Mouse (Mus musculus): ENCODE data around the gene Gm20388. TPM values are rescaled to one million over a fixed set of nuclear protein-coding genes. Genes with fewer than 3 reads are reported as not detected.

Gene Gm20388
- total and polyA plus RNA-seq, 3 experiments: 0.02 to 0.05 TPM; not detected in 1

DNA sequence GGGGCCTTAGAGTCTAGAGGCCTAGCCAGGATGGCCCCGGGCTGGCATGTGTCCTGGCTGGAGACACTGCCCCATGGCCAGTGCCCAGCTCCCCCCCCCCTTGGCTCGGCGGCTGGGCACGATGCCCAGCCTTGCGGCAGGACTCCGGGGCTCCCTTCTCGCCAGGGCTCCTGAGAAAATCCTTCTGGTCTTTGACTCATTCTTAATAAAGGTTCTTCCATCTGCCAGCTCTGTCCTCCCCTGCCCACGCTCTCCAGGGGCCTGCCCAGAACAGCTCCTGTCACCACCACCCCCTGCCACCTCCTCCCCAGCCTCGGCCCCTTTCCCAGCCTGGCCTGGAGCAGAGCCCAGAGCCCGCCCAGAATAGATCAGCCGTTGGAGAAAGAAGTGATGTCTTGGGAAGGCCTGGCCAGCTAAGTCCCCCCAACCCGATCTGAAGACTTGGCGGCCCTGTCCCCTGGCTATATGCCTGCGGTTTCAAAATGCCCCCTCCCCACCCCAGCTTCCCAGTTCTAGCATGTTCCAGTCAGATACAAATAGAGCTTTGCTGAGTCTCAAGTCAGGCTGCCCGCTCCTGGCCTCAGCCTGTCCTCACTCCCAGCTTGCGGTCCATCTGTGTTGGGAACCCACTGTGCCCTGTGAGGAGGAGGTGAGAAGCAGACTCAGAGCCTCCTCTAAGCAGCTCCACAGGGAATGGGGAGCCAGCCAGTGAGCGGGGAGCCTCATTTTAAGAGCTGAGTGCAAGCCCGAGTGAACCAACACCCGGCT lies 472.0 kb downstream of the Gm20388 start:
- DNase-seq (ENCODE audit: low spot score) (no peak), ATAC-seq (ENCODE audit: extremely low read depth, insufficient number of reproducible peaks, low FRiP score, poor library complexity, severe bottlenecking) (no peak)
- H3K4me3 ChIP-seq (ENCODE audit: low read depth, low read length): no peak overlapping the region
- peaks cover 9% of the 10 kb centered on the region for H3K9me3 ChIP-seq (replicated peaks)
- peaks cover 87% of the 10 kb centered on the region for H3K27me3 ChIP-seq (ENCODE audit: insufficient read depth, low read length)
- TF ChIP-seq TAL1 (conservative IDR thresholded peaks at IDR 0.05; ENCODE audit: low read depth, low read length) (no peak), POLR2AphosphoS5 (IDR thresholded peaks at IDR 0.05; ENCODE audit: insufficient replicate concordance, low read depth, low read length) (no peak), GATA1 (IDR thresholded peaks at IDR 0.05; ENCODE audit: borderline replicate concordance, low read length) (no peak), CTCF (IDR thresholded peaks at IDR 0.05; ENCODE audit: low read depth, low read length) (no peak), GATA2 (IDR thresholded peaks at IDR 0.05; ENCODE audit: borderline replicate concordance, low read depth, low read length) (no peak)
- H3K4me1 ChIP-seq (ENCODE audit: insufficient read depth, low read depth, low read length): peaks cover 19% of the 10 kb centered on the region
- no peaks in the 10 kb centered on the region for H3K36me3 ChIP-seq (replicated peaks)

DNA sequence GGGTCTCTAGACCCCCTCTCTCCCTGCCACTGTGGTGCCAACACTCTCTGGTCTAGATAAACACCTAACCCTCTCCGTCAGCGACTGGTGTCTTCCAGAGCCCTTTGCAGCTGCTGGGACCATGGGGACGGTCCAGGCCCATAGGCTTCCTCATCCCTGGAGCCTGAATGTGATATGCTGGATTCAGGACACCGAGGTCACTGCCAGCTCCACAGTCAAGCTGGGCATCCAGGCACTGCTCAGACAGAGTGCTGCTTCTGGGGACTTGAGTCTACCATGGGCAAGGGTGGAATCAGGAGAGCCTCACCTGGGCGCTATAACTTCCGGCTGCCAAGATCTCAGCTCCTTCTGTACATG lies 472.5 kb downstream of the Gm20388 start:
- ATAC-seq (ENCODE audit: extremely low read depth, insufficient number of reproducible peaks, low FRiP score, poor library complexity, severe bottlenecking) (no peak), DNase-seq (ENCODE audit: low spot score) (no peak)
- peaks cover 9% of the 10 kb centered on the region for H3K9me3 ChIP-seq (replicated peaks)
- H3K4me1 ChIP-seq (ENCODE audit: insufficient read depth, low read depth, low read length): peaks cover 14% of the 10 kb centered on the region
- H3K27me3 ChIP-seq (ENCODE audit: insufficient read depth, low read length): peaks cover 88% of the 10 kb centered on the region
- no peak for TF ChIP-seq POLR2AphosphoS5 (IDR thresholded peaks at IDR 0.05; ENCODE audit: insufficient replicate concordance, low read depth, low read length)
- TF ChIP-seq CTCF (IDR thresholded peaks at IDR 0.05; ENCODE audit: low read depth, low read length): no peak
- H3K4me3 ChIP-seq (ENCODE audit: low read depth, low read length): no peak overlapping the region
- no peaks in the 10 kb centered on the region for H3K36me3 ChIP-seq (replicated peaks)

DNA sequence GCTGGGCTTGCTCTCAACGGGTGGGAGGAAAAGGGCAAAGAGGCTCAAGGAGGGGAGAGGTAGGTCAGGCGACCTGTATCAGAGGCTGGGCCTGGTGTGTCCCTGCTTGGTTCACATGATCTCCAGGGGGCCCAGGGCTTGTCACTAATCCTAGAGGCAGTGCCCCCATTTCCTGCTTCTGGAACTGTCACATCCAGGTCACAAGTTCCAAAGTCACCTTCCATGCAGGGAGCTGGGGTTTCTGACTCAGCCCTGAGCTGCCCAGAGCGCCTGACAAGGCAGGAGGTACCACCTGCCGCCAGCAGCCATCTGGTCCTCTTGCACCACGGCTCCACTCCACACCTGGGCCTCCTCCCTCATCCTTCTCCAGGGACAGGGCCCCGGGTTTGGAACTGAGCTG lies 473.1 kb downstream of the Gm20388 start:
- ATAC-seq (ENCODE audit: extremely low read depth, insufficient number of reproducible peaks, low FRiP score, poor library complexity, severe bottlenecking) (no peak), DNase-seq (ENCODE audit: low spot score) (no peak)
- TF ChIP-seq GATA2 (IDR thresholded peaks at IDR 0.05; ENCODE audit: borderline replicate concordance, low read depth, low read length) (no peak), TAL1 (conservative IDR thresholded peaks at IDR 0.05; ENCODE audit: low read depth, low read length) (no peak), POLR2AphosphoS5 (IDR thresholded peaks at IDR 0.05; ENCODE audit: insufficient replicate concordance, low read depth, low read length) (no peak), GATA1 (IDR thresholded peaks at IDR 0.05; ENCODE audit: borderline replicate concordance, low read length) (no peak), CTCF (IDR thresholded peaks at IDR 0.05; ENCODE audit: low read depth, low read length) (no peak)
- Histone ChIP-seq H3K4me3 (ENCODE audit: low read depth, low read length) (no peak overlapping the region), H3K27me3 (ENCODE audit: insufficient read depth, low read length) (peaks cover 88% of the 10 kb centered on the region), H3K4me1 (ENCODE audit: insufficient read depth, low read depth, low read length) (peaks cover 9% of the 10 kb centered on the region; the same call in 1 of the 2 replicates), H3K36me3 (replicated peaks) (no peaks in the 10 kb centered on the region), H3K9me3 (replicated peaks) (peaks cover 9% of the 10 kb centered on the region)

DNA sequence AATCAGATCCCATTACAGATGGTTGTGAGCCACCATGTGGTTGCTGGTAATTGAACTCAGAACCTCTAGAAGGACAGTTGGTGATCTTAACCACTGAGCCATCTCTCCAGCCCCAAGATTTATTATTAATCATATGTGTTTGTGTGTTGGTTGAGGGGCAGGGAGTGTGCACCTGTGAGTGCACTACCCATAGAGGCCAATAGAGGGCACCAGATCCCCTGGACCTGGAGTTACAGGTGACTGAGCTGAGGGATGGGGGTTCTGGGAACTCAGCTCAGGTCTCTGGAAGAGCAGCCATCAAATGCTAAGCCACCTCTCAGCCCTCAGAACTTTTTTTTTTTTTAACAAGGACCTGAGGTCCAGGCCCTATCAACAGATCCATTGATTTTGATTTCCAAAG lies 474.1 kb downstream of the Gm20388 start:
- Histone ChIP-seq H3K4me3 (ENCODE audit: low read depth, low read length) (no peak overlapping the region), H3K27me3 (ENCODE audit: insufficient read depth, low read length) (peaks cover 88% of the 10 kb centered on the region), H3K36me3 (replicated peaks) (no peaks in the 10 kb centered on the region), H3K4me1 (ENCODE audit: insufficient read depth, low read depth, low read length) (peaks cover 5% of the 10 kb centered on the region; the same call in 1 of the 2 replicates), H3K9me3 (replicated peaks) (peaks cover 9% of the 10 kb centered on the region)
- peak; percentile 45 for TF ChIP-seq CTCF (IDR thresholded peaks at IDR 0.05; ENCODE audit: low read depth, low read length)
- no peak for TF ChIP-seq POLR2AphosphoS5 (IDR thresholded peaks at IDR 0.05; ENCODE audit: insufficient replicate concordance, low read depth, low read length)
- no peak for ATAC-seq (ENCODE audit: extremely low read depth, insufficient number of reproducible peaks, low FRiP score, poor library complexity, severe bottlenecking)
- DNase-seq (ENCODE audit: low spot score): no peak

DNA sequence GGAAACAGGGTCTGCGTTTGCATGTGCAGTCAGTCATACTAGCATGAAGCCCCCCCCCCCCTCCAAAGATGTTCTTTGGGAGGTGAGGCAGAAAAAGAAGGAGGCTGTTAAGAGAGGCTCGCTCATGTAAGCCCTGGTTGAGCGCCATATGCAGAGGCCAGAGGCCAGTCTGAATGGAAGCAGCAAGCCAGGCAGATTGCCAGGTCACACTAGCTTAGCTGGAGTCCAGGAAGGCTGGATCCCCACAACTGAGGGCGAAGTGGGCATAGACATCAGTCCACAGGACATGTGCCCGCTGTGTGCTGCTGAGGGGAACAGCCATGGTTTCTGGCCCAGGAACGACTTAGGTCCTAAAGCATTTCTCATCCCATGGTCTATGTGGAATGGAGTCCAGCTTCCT lies 477.6 kb downstream of the Gm20388 start:
- Histone ChIP-seq H3K27me3 (ENCODE audit: insufficient read depth, low read length) (peaks cover 83% of the 10 kb centered on the region), H3K4me3 (ENCODE audit: low read depth, low read length) (no peak overlapping the region), H3K9me3 (replicated peaks) (peaks cover 9% of the 10 kb centered on the region), H3K4me1 (ENCODE audit: insufficient read depth, low read depth, low read length) (no peaks in the 10 kb centered on the region), H3K36me3 (replicated peaks) (no peaks in the 10 kb centered on the region)
- no peak for TF ChIP-seq CTCF (IDR thresholded peaks at IDR 0.05; ENCODE audit: low read depth, low read length)
- TF ChIP-seq TAL1 (conservative IDR thresholded peaks at IDR 0.05; ENCODE audit: low read depth, low read length): no peak
- TF ChIP-seq GATA2 (IDR thresholded peaks at IDR 0.05; ENCODE audit: borderline replicate concordance, low read depth, low read length): no peak
- no peak for TF ChIP-seq GATA1 (IDR thresholded peaks at IDR 0.05; ENCODE audit: borderline replicate concordance, low read length)
- TF ChIP-seq POLR2AphosphoS5 (IDR thresholded peaks at IDR 0.05; ENCODE audit: insufficient replicate concordance, low read depth, low read length): no peak
- DNase-seq (ENCODE audit: low spot score): no peak
- no peak for ATAC-seq (ENCODE audit: extremely low read depth, insufficient number of reproducible peaks, low FRiP score, poor library complexity, severe bottlenecking)

DNA sequence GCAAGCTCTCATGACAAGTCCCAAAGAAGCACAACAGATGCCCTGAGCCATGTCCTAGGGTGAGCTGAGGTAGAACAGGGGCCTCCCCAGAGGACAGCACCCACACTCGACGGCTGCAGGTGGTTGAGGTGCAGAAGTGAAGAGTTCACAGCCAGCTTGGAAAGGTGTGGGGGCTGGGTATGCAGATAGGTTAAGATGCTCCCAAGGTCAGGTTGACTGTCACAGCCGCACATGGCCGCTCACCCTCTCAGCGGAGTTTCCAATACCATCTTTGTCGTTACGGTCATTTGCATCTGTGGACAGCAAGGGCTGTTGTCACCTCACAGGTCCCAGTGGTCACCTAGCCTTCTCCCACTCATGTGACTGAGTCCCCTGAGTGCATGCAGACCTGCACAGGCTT lies 480.0 kb downstream of the Gm20388 start:
- peaks cover 2% of the 10 kb centered on the region for H3K9me3 ChIP-seq (replicated peaks)
- H3K27me3 ChIP-seq (ENCODE audit: insufficient read depth, low read length): peaks cover 82% of the 10 kb centered on the region
- ATAC-seq (ENCODE audit: extremely low read depth, insufficient number of reproducible peaks, low FRiP score, poor library complexity, severe bottlenecking) (no peak), DNase-seq (ENCODE audit: low spot score) (no peak)
- no peaks in the 10 kb centered on the region for H3K4me1 ChIP-seq (ENCODE audit: insufficient read depth, low read depth, low read length)
- no peak overlapping the region for H3K4me3 ChIP-seq (ENCODE audit: low read depth, low read length)
- TF ChIP-seq GATA1 (IDR thresholded peaks at IDR 0.05; ENCODE audit: borderline replicate concordance, low read length) (no peak), CTCF (IDR thresholded peaks at IDR 0.05; ENCODE audit: low read depth, low read length) (no peak), TAL1 (conservative IDR thresholded peaks at IDR 0.05; ENCODE audit: low read depth, low read length) (no peak), GATA2 (IDR thresholded peaks at IDR 0.05; ENCODE audit: borderline replicate concordance, low read depth, low read length) (no peak), POLR2AphosphoS5 (IDR thresholded peaks at IDR 0.05; ENCODE audit: insufficient replicate concordance, low read depth, low read length) (no peak)
- H3K36me3 ChIP-seq (replicated peaks): no peaks in the 10 kb centered on the region

Data from G1E (cell line).